Mouse (Mus musculus) layer of hippocampus, adult 2 months (tissue): ENCODE data around the gene Grin3a. TPM values are rescaled to one million over a fixed set of nuclear protein-coding genes. Genes with fewer than 3 reads are reported as not detected.
A peak's percentile ranks its signal among the peaks of the same experiment; 100 is the strongest.

Experiments
- DNase-seq, 2 experiments: peaks; one replicate each; pipeline ENCODE4 v3.0.0; 2022; ENCODE audit warnings: low spot score in 2 of 2
- H3K27ac ChIP-seq: fragments of 200-600 bp; 2 replicates; pipeline ENCODE4 v1.8.1; 2022
- H3K4me3 ChIP-seq: fragments of 200-600 bp; 2 replicates; pipeline ENCODE4 v1.8.1; 2022; ENCODE audit warnings: mild to moderate bottlenecking
- CTCF ChIP-seq: fragments of 200-600 bp; conservative IDR thresholded peaks from 2 replicates; pipeline ENCODE4 v1.8.1; 2022; ENCODE audit warnings: antibody characterized with exemption, mild to moderate bottlenecking, moderate library complexity
- total RNA-seq, 2 experiments: library from RNA; stranded (reverse); gene quantifications; 2 replicates each; pipeline ENCODE4 v1.2.3; 2021

Grin3a gene
- total RNA-seq, 2 experiments from 2014 or later = 33.4 to 34.6 TPM

DNA sequence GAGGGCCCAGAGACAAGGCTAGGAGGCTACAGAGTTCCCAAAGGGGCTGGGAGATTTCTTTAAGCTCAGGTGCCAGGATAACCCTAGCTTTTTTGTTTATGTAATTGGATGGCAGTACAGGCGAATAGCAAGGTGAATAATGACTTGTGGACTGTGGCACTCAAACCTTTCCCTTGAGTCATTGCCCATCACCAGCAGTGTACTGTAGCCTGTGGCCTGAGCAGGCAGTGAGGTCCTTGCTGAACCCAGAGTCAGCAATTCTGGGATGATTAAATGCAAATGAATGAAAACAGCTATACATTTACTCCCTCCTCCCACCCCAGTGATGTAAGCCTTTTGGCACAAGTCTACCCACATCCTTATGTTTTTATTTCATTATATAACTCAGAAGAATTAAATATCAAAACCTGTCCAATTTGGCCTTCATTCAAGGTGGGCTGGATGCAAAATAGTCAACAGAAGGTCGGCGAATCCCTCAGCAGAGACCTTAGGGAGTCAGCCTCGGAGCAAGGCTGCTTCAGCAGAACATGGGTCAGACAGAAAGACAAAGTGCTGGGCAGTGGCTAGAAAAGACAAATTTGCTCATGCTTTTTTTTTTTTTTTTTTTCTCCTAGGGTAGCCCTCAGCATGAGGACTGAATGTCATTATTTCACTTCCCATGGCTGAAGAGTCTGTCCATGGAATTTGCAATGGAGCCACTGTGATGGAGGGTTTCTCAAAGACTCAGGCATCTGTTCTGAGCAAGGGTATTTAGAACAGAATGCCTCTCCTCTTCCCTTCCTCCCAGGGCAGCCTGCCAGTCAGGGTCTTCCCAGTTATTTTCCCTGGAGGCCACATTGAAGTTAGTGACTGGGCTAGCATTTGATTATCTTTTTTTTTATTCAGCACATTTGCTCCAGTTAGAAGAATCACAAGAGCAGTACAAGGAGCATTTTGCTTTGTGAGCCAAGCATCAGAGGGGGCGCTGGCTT is 104.5 kb downstream of the Grin3a start:
- no peak for DNase-seq
- TF ChIP-seq CTCF = no peak
- H3K4me3 ChIP-seq = no peak overlapping the region
- H3K27ac ChIP-seq = peak overlapping the region; percentile 23; the same call in 1 of the 2 replicates

DNA sequence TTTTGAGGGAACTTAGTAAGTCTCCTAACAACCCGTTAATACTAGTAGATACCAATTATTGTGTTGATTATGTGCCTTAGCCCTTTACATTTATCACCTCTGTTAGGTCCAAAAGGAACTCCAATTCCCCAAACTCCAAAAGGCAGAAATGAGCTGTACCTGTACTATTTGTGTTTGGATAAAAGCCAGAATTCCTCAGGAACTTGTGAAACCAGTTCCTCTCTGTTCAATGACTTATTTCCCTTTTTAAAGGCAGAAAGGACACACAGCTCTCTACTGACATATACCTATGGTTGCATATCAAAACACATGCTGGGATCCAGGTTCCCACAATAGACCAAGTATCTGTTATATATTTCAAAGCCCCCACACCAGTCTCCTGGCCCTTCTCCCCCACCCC is 106.0 kb downstream of the Grin3a start:
- TF ChIP-seq CTCF = no peak
- no peak overlapping the region for H3K27ac ChIP-seq
- no peak overlapping the region for H3K4me3 ChIP-seq
- DNase-seq = no peak

DNA sequence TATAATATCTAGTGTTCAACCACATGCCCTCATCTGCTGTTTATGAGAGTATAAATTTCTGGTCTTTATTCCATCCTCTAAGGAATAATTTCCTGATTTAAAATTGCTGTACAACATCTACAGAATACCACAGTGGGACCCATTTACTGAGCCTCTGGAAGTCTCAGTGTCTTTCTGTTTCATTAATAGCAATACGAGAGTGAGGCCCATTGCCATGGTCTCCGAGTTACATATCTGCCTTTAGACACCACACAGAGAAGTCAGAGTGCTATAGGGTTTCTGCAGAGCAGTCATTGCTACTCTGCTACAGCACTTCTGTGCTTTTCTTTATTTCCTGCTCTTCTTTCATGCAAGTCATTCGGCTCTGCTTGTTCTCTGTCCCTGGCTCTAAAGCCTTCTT is 116.2 kb downstream of the Grin3a start:
- H3K27ac ChIP-seq = no peak overlapping the region
- TF ChIP-seq CTCF = no peak
- DNase-seq = no peak
- no peak overlapping the region for H3K4me3 ChIP-seq

DNA sequence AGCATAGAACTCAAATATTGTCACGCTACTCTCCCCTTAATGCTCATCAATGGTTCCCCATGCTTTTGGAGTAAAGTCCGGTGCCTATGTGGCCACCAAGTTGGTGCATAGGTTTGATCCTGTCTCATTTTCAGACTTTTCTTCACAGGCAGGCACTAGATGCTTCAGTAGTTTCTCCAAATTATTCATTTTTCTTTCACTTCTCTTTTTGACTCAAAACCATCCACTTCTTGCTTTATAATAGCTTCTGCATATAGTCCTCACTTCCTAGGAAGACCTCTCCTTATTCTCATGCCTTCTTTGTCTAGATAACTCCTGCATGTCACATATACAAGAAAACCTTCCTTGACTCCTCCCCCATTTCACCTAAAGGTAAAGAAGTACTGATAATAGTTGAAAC is 121.6 kb downstream of the Grin3a start:
- no peak for DNase-seq
- no peak for TF ChIP-seq CTCF
- Histone ChIP-seq H3K27ac (no peak overlapping the region), H3K4me3 (no peak overlapping the region)

DNA sequence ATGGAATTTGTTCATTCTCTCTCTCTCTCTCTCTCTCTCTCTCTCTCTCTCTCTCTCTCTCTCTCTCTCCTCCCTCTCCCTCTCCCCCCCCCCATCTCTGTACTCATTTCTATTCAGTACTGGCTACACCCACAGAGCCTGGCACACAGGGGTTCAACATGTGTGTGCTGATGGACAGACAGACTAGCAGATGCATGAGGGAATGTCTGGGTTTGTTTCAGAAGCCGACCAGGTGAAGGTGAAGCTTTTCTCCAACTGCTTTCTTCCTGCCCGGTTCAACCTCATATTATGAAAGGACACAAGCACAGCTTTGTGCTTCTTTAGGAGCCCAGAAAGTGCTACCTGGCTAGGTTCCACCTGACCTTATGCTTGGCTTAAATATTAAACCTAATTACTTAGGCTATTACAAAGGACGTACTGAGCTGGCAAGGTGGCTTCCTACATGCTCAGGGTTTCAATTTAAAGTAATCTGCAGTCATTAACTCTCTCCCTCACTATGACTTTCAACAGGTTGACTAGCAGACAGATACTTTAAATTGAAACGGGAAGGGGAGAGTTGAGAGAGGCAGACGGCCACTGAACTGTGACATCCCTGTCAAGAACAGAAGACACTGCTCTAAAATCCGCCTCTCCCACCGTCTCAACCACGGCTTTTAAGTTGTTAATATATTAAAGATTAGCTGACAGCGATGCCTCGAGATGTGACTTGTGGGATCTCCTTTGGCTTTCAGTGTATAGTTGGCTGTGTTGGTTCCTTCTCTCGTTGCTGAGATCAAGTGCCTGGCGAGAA is 153.9 kb downstream of the Grin3a start:
- no peak overlapping the region for H3K4me3 ChIP-seq
- no peak overlapping the region for H3K27ac ChIP-seq
- DNase-seq = no peak
- TF ChIP-seq CTCF = no peak

DNA sequence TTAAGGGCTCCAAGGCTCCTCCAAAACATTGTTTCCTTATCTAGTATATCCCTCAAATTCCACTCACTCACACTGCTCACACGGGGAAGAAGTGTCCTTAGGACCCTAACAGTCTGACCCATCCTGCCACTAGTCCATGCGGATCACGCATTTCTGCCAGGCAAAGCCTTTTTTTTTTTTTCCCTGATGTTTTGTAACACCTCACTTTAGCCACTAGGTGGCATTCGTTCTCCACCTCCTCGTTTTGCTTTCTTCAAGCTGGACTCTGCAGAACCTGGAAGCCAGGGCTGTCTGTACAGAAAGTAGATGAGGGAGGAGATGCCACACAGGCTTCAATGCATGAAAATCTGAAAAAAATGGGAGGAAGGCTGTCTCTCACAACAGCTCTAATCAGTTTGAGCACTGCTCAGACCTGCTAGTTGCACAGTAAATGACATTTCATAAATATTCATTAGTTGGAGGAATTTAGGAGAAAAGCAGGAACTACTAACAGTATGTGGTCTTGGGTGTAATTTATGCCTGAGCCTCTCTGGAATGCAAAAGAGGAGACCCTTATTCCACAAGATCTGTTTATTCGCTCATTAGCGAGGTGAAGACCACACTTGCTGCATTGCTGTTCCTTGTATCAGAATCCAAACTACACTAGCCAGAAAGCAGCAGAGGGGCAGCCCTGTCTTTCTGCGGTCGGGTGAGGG is 156.8 kb downstream of the Grin3a start:
- Histone ChIP-seq H3K4me3 (no peak overlapping the region), H3K27ac (0 out of 2 replicates have a peak overlapping the region, but pooled peaks have one; percentile 51)
- peak; percentile 70 to 74 for DNase-seq
- peak; percentile 94 for TF ChIP-seq CTCF

DNA sequence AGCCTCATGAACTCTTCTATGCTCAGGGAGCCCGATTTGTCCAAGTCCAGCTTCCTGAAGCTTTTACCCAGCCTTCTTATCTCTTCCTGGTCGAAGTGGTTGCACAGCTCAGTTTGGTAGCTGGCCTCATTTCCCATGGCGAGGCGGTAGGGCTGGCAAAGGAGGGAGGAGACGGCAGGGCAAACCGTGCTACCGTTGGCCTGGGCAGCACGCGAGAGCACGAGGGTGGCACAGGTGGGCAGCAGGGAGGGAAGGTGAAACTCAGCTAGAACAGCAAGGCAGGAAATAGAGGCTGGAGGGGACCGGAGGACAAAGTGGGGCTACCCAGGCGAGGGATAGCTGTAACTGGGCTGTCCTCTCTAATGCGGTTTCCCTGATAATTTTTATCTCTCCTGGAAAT is 163.7 kb downstream of the Grin3a start, which contains the start of gene Ppp3r2:
Gene Ppp3r2 (minus strand): TSS at position 213 of the 400 bp plus-strand sequence.
- H3K27ac ChIP-seq = no peak within 1 kb of the TSS
- no peak for DNase-seq
- TF ChIP-seq CTCF = no peak
- no peak within 1 kb of the TSS for H3K4me3 ChIP-seq

DNA sequence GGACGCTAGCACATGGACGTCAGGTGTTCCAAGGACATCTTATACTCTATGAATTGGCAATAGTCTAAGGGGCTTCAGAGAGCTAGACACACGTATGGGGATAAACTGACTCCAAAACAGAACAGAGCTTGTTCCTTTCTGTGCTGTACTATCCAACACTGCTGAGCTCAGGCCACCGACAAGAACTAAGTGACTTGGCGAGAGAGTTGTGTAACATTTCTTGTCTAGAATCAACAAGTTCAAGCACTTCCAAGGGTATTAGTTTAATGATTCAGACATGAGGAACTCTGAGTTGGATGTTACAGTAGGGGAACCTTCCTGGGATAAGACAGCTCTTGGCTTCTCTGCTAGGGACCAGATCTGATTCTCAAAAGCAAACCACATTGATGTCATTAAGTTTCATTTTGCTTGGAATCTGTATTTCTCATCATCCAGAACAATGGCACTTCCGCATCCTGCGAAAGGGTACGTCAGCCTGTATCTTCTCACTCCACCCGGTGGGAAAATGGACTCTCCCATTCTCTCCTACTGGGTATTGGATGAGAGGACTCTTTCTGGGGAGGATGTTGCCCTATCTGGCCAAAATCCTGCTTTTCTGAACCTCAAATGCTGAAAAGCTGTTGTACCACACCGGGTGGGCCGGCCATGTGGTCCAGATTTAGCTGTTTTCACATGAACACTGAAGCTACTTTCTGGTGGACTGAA is 165.2 kb downstream of the Grin3a start:
- DNase-seq = no peak
- H3K4me3 ChIP-seq = no peak overlapping the region
- TF ChIP-seq CTCF = no peak
- no peak overlapping the region for H3K27ac ChIP-seq

DNA sequence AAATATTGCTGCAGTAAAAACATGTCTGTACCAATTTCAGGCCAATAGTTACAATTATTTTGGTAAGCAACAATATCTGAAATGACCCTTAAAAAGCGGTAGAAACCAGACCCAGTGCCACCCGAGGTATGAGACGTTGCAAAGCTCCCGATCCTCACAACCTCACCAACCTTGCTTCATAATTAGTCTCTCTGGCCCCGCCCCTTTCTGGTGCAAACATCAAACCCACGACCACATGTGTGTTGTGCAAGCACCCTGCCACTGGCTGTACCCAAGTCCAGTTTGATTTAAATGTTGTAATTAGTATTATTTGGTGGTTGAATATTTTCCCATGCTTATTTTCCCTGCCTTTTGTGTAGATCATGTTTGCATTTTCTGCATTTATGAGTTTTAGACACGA is 168.8 kb downstream of the Grin3a start:
- TF ChIP-seq CTCF = no peak
- H3K4me3 ChIP-seq = no peak overlapping the region
- no peak overlapping the region; the same call in 1 of the 2 replicates for H3K27ac ChIP-seq
- no peak for DNase-seq

DNA sequence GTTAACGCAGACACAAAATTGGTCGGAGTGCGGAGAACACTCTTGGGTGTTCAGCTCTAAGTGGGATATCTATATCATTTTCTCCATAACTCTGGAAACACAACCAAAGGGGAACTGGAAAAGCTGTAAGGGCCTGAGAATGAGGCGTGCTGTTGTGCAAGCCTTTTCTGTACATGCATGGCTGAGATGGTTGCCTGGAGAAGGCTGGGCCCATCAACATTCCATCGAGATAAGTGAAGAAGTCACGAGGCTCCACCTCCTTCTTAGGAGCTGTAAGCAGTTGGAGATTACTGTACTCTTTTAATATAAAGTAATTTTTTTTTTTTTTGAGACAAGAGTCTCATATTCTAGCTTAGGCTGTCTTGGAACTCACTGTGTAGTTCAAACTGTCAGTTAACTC is 169.5 kb downstream of the Grin3a start:
- H3K27ac ChIP-seq = no peak overlapping the region
- no peak for DNase-seq
- H3K4me3 ChIP-seq = no peak overlapping the region
- no peak for TF ChIP-seq CTCF

DNA sequence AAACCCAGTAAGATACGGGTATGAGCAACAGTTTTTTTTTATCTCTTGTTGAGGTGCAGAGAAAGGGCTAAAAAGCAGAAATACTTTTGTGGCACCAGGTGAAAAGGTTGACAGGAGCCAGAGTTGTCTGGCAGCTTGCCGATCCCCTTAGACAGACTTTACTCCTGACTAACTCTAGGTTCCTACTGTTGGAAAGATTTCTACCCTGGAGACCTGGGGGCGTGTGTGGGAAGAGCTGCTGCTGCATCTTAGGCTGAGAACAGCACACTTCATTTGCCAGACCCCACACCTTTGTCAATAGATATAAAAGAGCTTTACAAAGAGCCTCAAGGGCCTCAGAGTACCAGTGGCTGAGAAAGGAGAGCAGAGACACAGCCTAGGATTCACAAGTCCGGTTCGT is 180.7 kb downstream of the Grin3a start:
- Histone ChIP-seq H3K27ac (peak overlapping the region; percentile 64; the same call in 1 of the 2 replicates), H3K4me3 (no peak overlapping the region)
- TF ChIP-seq CTCF = no peak
- no peak for DNase-seq

DNA sequence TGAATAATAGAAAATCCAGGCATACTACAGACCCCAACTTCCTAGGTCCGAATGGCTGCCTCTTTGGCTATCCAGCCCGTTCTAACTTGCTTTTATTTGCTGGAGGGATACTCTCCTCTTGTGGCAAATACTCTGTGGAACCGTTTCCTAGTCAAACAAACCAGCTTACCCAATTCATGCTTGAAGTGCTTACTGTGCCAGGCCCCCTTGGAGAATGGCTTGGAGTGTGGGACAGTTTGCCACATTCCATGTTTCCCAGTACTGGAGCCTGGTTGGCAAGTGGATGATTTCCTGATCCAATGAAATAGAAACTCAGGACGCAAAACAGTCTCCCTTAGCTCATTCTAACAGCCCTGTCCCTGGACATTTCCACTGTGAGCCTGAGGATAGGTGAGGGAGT is 183.3 kb downstream of the Grin3a start:
- H3K4me3 ChIP-seq = no peak overlapping the region
- TF ChIP-seq CTCF = no peak
- H3K27ac ChIP-seq = peak overlapping the region; percentile 64
- no peak for DNase-seq

DNA sequence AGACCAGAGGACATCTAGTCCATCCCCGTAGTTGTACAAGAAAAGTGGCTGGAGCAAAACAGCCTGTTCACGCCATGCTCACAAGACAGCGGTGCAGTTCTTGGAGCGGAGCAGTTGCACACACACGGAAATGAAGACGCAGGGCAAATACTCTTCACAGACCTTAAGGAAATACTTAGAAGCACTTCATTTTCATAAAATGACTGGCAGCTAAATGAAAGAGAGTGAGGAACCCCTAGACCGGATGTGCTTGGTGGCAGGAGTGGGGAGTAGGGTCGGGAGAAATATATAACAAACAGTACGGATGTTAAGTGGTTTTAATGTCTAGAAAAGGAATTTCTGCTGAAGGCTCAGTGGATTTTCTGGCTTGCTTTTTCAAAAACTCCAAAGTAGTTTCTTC is 183.9 kb downstream of the Grin3a start:
- peak overlapping the region; percentile 64 for H3K27ac ChIP-seq
- H3K4me3 ChIP-seq = no peak overlapping the region
- TF ChIP-seq CTCF = no peak
- DNase-seq = no peak
